Mouse (Mus musculus) testis, adult 2 months (tissue): Measurements from ENCODE around the gene Sdhb.

Source experiments
- CTCF ChIP-seq: fragments of 200-500 bp; IDR thresholded peaks from 2 replicates; pipeline ENCODE4 v1.5.1; 2012; ENCODE audit warnings: low read depth, mild to moderate bottlenecking, inconsistent platforms, low read length, moderate library complexity; ENCODE audit not compliant: control insufficient read depth, insufficient read depth, insufficient replicate concordance
- POLR2A ChIP-seq: fragments of 200-500 bp; IDR thresholded peaks from 2 replicates; pipeline ENCODE4 v1.6.1; 2012; ENCODE audit warnings: low read depth, mild to moderate bottlenecking, inconsistent platforms, low read length, moderate library complexity; ENCODE audit not compliant: control insufficient read depth

DNA sequence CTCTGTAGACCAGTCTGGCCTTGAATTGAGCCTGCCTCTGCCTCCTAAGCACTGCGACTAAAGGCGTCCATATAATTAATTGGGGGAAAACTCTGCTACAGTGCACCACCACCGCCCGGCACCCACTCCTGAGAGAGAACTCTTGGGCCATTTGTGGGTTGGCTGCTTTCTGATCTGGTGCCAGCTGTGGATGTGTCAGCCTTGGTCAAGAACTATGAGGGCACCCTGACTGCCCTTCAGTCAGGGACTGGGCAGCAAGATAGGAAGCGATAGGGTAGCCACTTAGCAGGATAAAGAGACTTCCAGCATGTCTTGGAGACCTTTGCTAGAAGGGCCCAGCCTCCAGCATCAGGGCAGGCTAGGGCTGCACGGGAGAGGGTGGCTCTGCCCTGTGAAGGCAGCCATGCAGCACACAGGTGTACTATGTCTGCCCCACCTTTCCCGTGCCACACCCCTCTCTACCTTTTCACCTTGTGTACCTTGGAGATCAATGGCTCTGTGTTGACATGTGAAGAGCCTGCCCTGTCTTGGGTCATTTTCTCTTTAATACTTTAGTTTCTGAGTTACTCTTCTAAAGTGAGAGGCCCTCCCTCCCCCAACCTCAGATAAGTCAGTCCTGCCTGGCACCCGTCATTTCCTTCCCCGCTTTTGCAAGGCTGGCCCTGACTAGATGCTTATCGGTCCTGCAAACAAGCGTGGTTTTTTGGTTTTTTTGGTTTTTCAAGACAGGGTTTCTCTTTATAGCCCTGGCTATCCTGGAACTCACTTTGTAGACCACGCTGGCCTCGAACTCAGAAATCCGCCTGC is 17.1 kb downstream of the Sdhb start:
- TF ChIP-seq POLR2A (no peak), CTCF (no peak)
